Mouse (Mus musculus) heart, adult 8-10 months (tissue): Measurements from ENCODE around the gene Zbtb21. TPM values are rescaled to one million over a fixed set of nuclear protein-coding genes. Genes with fewer than 3 reads are reported as not detected.
A peak's percentile ranks its signal among the peaks of the same experiment; 100 is the strongest.
"Not testable (repeated sequence)": the region's sequence is repeated elsewhere in the genome, so short reads cannot be mapped to it uniquely, and the experiment has no call there.

Experiments
- DNase-seq: peaks from one replicate; pipeline ENCODE4 v3.0.0; 2022; ENCODE audit warnings: low spot score
- total RNA-seq, 4 experiments: library from RNA; stranded (reverse); gene quantifications; 2 replicates each; pipeline ENCODE4 v1.2.4; 2022

Zbtb21 gene
- total RNA-seq, 4 experiments from 2014 or later: 7.3 to 10.4 (median 10.2) TPM

- DNase-seq: not testable (repeated sequence)
Measured at GRCm38 (mm10) chr16:97946993-97947392, 15.4 kb downstream of the Zbtb21 start.

GRCm38 (mm10) chr16:97941844-97942243 lies 20.6 kb downstream of the Zbtb21 start:
- DNase-seq: no peak

- no peak for DNase-seq
Measured at GRCm38 (mm10) chr16:97940471-97940973, 21.9 kb downstream of the Zbtb21 start.

- no peak for DNase-seq
Measured at GRCm38 (mm10) chr16:97935815-97936214, 26.6 kb downstream of the Zbtb21 start.

- peak; percentile 42 for DNase-seq
Measured at GRCm38 (mm10) chr16:97930231-97930630, 32.2 kb downstream of the Zbtb21 start.

GRCm38 (mm10) chr16:97929520-97929919 lies 32.9 kb downstream of the Zbtb21 start:
- peak; percentile 42 for DNase-seq

GRCm38 (mm10) chr16:97927331-97927938 lies 35.0 kb downstream of the Zbtb21 start:
- DNase-seq: no peak

- no peak for DNase-seq
Measured at GRCm38 (mm10) chr16:97926381-97926780, 36.0 kb downstream of the Zbtb21 start.

- DNase-seq: no peak
Measured at GRCm38 (mm10) chr16:97925760-97926159, 36.7 kb downstream of the Zbtb21 start.

GRCm38 (mm10) chr16:97923700-97924099 lies 38.7 kb downstream of the Zbtb21 start:
- no peak for DNase-seq

GRCm38 (mm10) chr16:97922779-97923126 lies 39.7 kb downstream of the Zbtb21 start:
- DNase-seq: no peak

- peak; percentile 93 for DNase-seq
Measured at GRCm38 (mm10) chr16:97921961-97922778, 40.3 kb downstream of the Zbtb21 start.

GRCm38 (mm10) chr16:97920621-97921020 lies 41.8 kb downstream of the Zbtb21 start:
- peak; percentile 42 for DNase-seq

GRCm38 (mm10) chr16:97919793-97920192 lies 42.6 kb downstream of the Zbtb21 start:
- DNase-seq: no peak

GRCm38 (mm10) chr16:97912873-97913272 lies 49.5 kb downstream of the Zbtb21 start:
- no peak for DNase-seq

GRCm38 (mm10) chr16:97909356-97909755 lies 53.1 kb downstream of the Zbtb21 start:
- DNase-seq: no peak

GRCm38 (mm10) chr16:97907496-97907895 lies 54.9 kb downstream of the Zbtb21 start:
- no peak for DNase-seq

GRCm38 (mm10) chr16:97906337-97906736 lies 56.1 kb downstream of the Zbtb21 start:
- DNase-seq: no peak

GRCm38 (mm10) chr16:97905449-97905991 lies 56.9 kb downstream of the Zbtb21 start:
- DNase-seq: peak; percentile 57

GRCm38 (mm10) chr16:97904035-97904434 lies 58.4 kb downstream of the Zbtb21 start:
- DNase-seq: no peak

GRCm38 (mm10) chr16:97897346-97898024 lies 64.9 kb downstream of the Zbtb21 start:
- DNase-seq: peak; percentile 89
